Mouse (Mus musculus): Measurements from ENCODE around the gene Icmt.

DNA sequence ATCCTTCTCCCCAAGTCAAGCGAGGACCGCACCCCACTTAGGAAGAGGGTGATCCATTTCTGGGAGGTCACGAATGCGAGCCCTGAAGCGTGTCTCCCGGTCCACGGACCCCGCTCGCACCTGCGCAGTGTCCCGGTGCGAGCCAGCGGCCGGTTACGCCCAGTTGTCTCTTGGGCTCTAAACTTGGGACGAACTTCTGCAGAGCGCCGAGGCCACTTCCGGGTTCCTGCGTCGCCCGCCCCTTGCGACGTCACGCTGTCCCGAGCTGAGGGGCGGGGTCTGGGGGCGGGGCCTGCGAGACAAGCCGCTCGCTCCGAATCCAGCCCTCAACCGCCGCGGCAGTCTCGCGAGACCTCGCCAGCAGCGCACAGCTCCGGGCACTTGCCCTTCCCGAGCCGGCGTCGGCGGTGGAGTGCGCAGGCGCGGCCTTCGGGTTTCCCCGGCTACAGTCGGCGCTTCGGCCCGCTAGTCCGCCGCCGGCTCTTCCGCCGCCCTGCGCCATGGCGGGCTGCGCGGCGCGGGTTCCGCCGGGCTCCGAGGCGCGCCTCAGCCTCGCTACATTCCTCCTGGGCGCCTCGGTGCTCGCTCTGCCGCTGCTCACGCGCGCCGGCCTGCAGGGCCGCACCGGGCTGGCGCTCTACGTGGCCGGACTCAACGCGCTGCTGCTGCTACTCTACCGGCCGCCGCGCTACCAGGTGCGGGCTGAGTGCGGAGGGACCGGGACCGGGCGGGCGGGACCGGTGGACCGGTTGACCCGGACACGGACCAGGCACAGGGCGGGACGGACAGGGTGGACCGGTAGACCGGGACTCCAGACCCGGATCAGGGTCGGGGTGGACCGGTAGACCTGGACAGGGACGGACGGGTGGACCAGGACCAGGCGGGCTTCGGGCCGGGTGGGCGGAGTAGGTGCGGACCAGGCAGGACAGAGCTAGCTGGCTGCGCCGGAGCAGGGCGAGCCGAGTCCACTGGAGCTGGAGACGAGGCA, at the start of gene Icmt:
- no peak; the same call in 1 of the 2 replicates for TF ChIP-seq ETS1 (IDR thresholded peaks at IDR 0.05; ENCODE audit: low read depth, low read length)
- TF ChIP-seq EP300 (IDR thresholded peaks at IDR 0.05; ENCODE audit: low read depth in 1 of 2, low read length in 2 of 2), result no peak
- no peak for TF ChIP-seq CTCF (IDR thresholded peaks at IDR 0.05 in 2 of 3, conservative IDR thresholded peaks at IDR 0.05 in 1 of 3; ENCODE audit: control insufficient read depth in 1 of 3, insufficient read depth in 1 of 3, low read depth in 2 of 3, low read length in 3 of 3, poor library complexity in 1 of 3, severe bottlenecking in 1 of 3)
- no peak for TF ChIP-seq MEF2A (IDR thresholded peaks at IDR 0.05; ENCODE audit: extremely low read depth, insufficient replicate concordance, low read depth, low read length, poor library complexity, severe bottlenecking)

Measured in MEL (cell line).